Mouse (Mus musculus) midbrain, embryonic 13.5 days (tissue): ENCODE results near the gene Shc1. TPM values are rescaled to one million over a fixed set of nuclear protein-coding genes. Genes with fewer than 3 reads are reported as not detected.
A peak's percentile ranks its signal among the peaks of the same experiment; 100 is the strongest.

ENCODE experiments used
- ATAC-seq: fragments of 200-750 bp; cut with Nextera tagmentation; 2 replicates; pipeline ENCODE4 v1.8.0; 2017; ENCODE audit warnings: mild to moderate bottlenecking, moderate TSS enrichment, moderate library complexity
- H3K27ac ChIP-seq: fragments of 300-500 bp; sonication (generic); 2 replicates; pipeline ENCODE4 v1.5.1; 2015; ENCODE audit warnings: inconsistent platforms, mild to moderate bottlenecking, moderate library complexity
- H3K27me3 ChIP-seq: fragments of 300-500 bp; sonication (generic); 2 replicates; pipeline ENCODE4 v1.6.1; 2015; ENCODE audit warnings: mild to moderate bottlenecking, inconsistent platforms
- H3K36me3 ChIP-seq: fragments of 300-500 bp; sonication (generic); 2 replicates; pipeline ENCODE4 v1.6.1; 2015; ENCODE audit warnings: mild to moderate bottlenecking, inconsistent platforms
- H3K4me1 ChIP-seq: fragments of 300-500 bp; sonication (generic); replicated peaks from 2 replicates; pipeline ENCODE4 v1.6.1; 2015; ENCODE audit warnings: inconsistent platforms
- H3K4me2 ChIP-seq: fragments of 300-500 bp; sonication (generic); replicated peaks from 2 replicates; pipeline ENCODE4 v1.6.1; 2015; ENCODE audit warnings: moderate library complexity, mild to moderate bottlenecking, inconsistent platforms
- H3K4me3 ChIP-seq: fragments of 300-500 bp; sonication (generic); replicated peaks from 2 replicates; pipeline ENCODE4 v1.5.1; 2015; ENCODE audit warnings: mild to moderate bottlenecking, inconsistent platforms
- H3K9ac ChIP-seq: fragments of 300-500 bp; sonication (generic); replicated peaks from 2 replicates; pipeline ENCODE4 v1.6.1; 2015; ENCODE audit warnings: mild to moderate bottlenecking, inconsistent platforms
- H3K9me3 ChIP-seq: fragments of 300-500 bp; sonication (generic); 2 replicates; pipeline ENCODE4 v1.6.1; 2016; ENCODE audit warnings: mild to moderate bottlenecking, inconsistent platforms
- whole genome bisulfite sequencing: fragments of 180-500 bp; shearing (Covaris S2); methylation state at CpG from one replicate; pipeline ENCODE4 v1.1.7; 2015; 5-methylcytosine and 5-hydroxymethylcytosine counted together
- polyA plus RNA-seq: library from polyadenylated mRNA; unstranded; fragments of >200 nt; fragmentation: Nextera tagmentation; extraction: Ambion mirVana; gene quantifications from 2 replicates; pipeline ENCODE4 v1.2.1, GENCODE M21; 2015

The Shc1 gene
- polyA plus RNA-seq, 1 experiment from 2014 or later = 17.8 TPM

- ATAC-seq = peak; percentile 40
- no peaks in the 10 kb centered on the region for H3K27me3 ChIP-seq
- H3K4me3 ChIP-seq = peak within 1 kb of the TSS; percentile 33
- WGBS = 5% methylated on average over 16 of the region's 16 CpGs
- H3K9me3 ChIP-seq = no peaks in the 10 kb centered on the region
- H3K27ac ChIP-seq = peak within 1 kb of the TSS; percentile 21; the same call in 1 of the 2 replicates
- H3K4me2 ChIP-seq = peak within 1 kb of the TSS; percentile 49
- peaks cover 30% of the 10 kb centered on the region for H3K36me3 ChIP-seq
- peaks cover 31% of the 10 kb centered on the region for H3K4me1 ChIP-seq
- H3K9ac ChIP-seq = peak within 1 kb of the TSS; percentile 51; the same call in 1 of the 2 replicates
These were observed 18.2 kb downstream of the Shc1 start, which contains the start of gene Pbxip1 for GRCm38 (mm10) chr3:89436176-89437113. Gene Pbxip1 (plus strand): TSS chr3:89436706.

GRCm38 (mm10) chr3:89437269-89437668 lies 19.0 kb downstream of the Shc1 start:
- Histone ChIP-seq H3K36me3 (peaks cover 27% of the 10 kb centered on the region), H3K9me3 (no peaks in the 10 kb centered on the region), H3K4me1 (peaks cover 24% of the 10 kb centered on the region), H3K27ac (no peak overlapping the region), H3K4me2 (peak overlapping the region; percentile 49), H3K4me3 (peak overlapping the region; percentile 33), H3K9ac (peak overlapping the region; percentile 51; the same call in 1 of the 2 replicates), H3K27me3 (no peaks in the 10 kb centered on the region)
- ATAC-seq = no peak
- WGBS = 17% methylated on average over 5 of the region's 5 CpGs

GRCm38 (mm10) chr3:89440691-89441090 lies 22.4 kb downstream of the Shc1 start:
- no peaks in the 10 kb centered on the region for H3K27me3 ChIP-seq
- no peak overlapping the region for H3K9ac ChIP-seq
- H3K9me3 ChIP-seq = no peaks in the 10 kb centered on the region
- H3K27ac ChIP-seq = no peak overlapping the region
- no peak for ATAC-seq
- H3K4me2 ChIP-seq = no peak overlapping the region
- peaks cover 15% of the 10 kb centered on the region for H3K4me1 ChIP-seq
- 95% methylated on average over 2 of the region's 2 CpGs for WGBS
- 0 out of 2 replicates have a peak, but pooled peaks cover 3% of the 10 kb centered on the region for H3K36me3 ChIP-seq
- no peak overlapping the region for H3K4me3 ChIP-seq

- ATAC-seq = 0 out of 2 replicates have a peak, but pooled peaks have one; percentile 25
These were observed 30.7 kb downstream of the Shc1 start for GRCm38 (mm10) chr3:89448720-89449537.

GRCm38 (mm10) chr3:89449541-89449940 lies 31.3 kb downstream of the Shc1 start:
- Histone ChIP-seq H3K27ac (no peak overlapping the region), H3K9me3 (no peaks in the 10 kb centered on the region), H3K36me3 (no peaks in the 10 kb centered on the region), H3K9ac (no peak overlapping the region), H3K27me3 (no peaks in the 10 kb centered on the region), H3K4me1 (peaks cover 9% of the 10 kb centered on the region; the same call in 1 of the 2 replicates), H3K4me3 (no peak overlapping the region), H3K4me2 (no peak overlapping the region)
- 41% methylated on average over 7 of the region's 7 CpGs for WGBS
- ATAC-seq = peak; percentile 75

More at GRCm38 (mm10) chr3:89448720-89449537, 30.7 kb downstream of the Shc1 start:
- WGBS = 75% methylated on average over 13 of the region's 13 CpGs
- no peak overlapping the region for H3K9ac ChIP-seq
- peaks cover 9% of the 10 kb centered on the region; the same call in 1 of the 2 replicates for H3K4me1 ChIP-seq
- H3K27ac ChIP-seq = no peak overlapping the region
- H3K4me2 ChIP-seq = no peak overlapping the region
- H3K36me3 ChIP-seq = no peaks in the 10 kb centered on the region
- H3K27me3 ChIP-seq = no peaks in the 10 kb centered on the region
- H3K9me3 ChIP-seq = no peaks in the 10 kb centered on the region
- H3K4me3 ChIP-seq = no peak overlapping the region

- Histone ChIP-seq H3K4me2 (no peak overlapping the region), H3K9me3 (no peaks in the 10 kb centered on the region), H3K4me3 (no peak overlapping the region), H3K36me3 (no peaks in the 10 kb centered on the region), H3K27ac (no peak overlapping the region; the same call in 1 of the 2 replicates), H3K4me1 (peaks cover 12% of the 10 kb centered on the region; the same call in 1 of the 2 replicates), H3K27me3 (no peaks in the 10 kb centered on the region), H3K9ac (peak overlapping the region; percentile 32; the same call in 1 of the 2 replicates)
- ATAC-seq = no peak
- WGBS = 85% methylated on average over 1 of the region's 1 CpGs
These were observed 33.7 kb downstream of the Shc1 start for GRCm38 (mm10) chr3:89451916-89452315.

- Histone ChIP-seq H3K4me1 (peaks cover 16% of the 10 kb centered on the region), H3K36me3 (no peaks in the 10 kb centered on the region), H3K4me3 (no peak within 1 kb of the TSS), H3K27me3 (no peaks in the 10 kb centered on the region), H3K27ac (no peak within 1 kb of the TSS), H3K4me2 (no peak within 1 kb of the TSS), H3K9me3 (no peaks in the 10 kb centered on the region), H3K9ac (no peak within 1 kb of the TSS)
- WGBS = 63% methylated on average over 10 of the region's 10 CpGs
- no peak for ATAC-seq
These were observed 36.3 kb downstream of the Shc1 start, which contains the start of gene Pmvk for GRCm38 (mm10) chr3:89454401-89455177. Gene Pmvk (plus strand): TSS chr3:89454541.

- no peak overlapping the region for H3K4me2 ChIP-seq
- H3K9me3 ChIP-seq = no peaks in the 10 kb centered on the region
- H3K27ac ChIP-seq = no peak overlapping the region
- no peak for ATAC-seq
- 47% methylated on average over 1 of the region's 1 CpGs for WGBS
- H3K27me3 ChIP-seq = no peaks in the 10 kb centered on the region
- no peaks in the 10 kb centered on the region for H3K36me3 ChIP-seq
- H3K4me1 ChIP-seq = peaks cover 26% of the 10 kb centered on the region
- no peak overlapping the region for H3K4me3 ChIP-seq
- no peak overlapping the region for H3K9ac ChIP-seq
These were observed 37.6 kb downstream of the Shc1 start for GRCm38 (mm10) chr3:89455786-89456285.

GRCm38 (mm10) chr3:89456726-89457665 lies 38.8 kb downstream of the Shc1 start:
- Histone ChIP-seq H3K27me3 (no peaks in the 10 kb centered on the region), H3K9me3 (no peaks in the 10 kb centered on the region), H3K27ac (no peak overlapping the region), H3K9ac (no peak overlapping the region), H3K4me2 (no peak overlapping the region), H3K4me1 (peaks cover 19% of the 10 kb centered on the region), H3K4me3 (no peak overlapping the region), H3K36me3 (peaks cover 7% of the 10 kb centered on the region)
- 28% methylated on average over 10 of the region's 10 CpGs for WGBS
- no peak for ATAC-seq

GRCm38 (mm10) chr3:89458372-89458964 lies 40.2 kb downstream of the Shc1 start:
- no peaks in the 10 kb centered on the region for H3K9me3 ChIP-seq
- 44% methylated on average over 13 of the region's 13 CpGs for WGBS
- peak overlapping the region; percentile 72 for H3K4me2 ChIP-seq
- no peak overlapping the region for H3K9ac ChIP-seq
- peak overlapping the region; percentile 68 for H3K4me3 ChIP-seq
- peak; percentile 43 for ATAC-seq
- peaks cover 16% of the 10 kb centered on the region for H3K4me1 ChIP-seq
- no peaks in the 10 kb centered on the region for H3K27me3 ChIP-seq
- peak overlapping the region; percentile 44; the same call in 1 of the 2 replicates for H3K27ac ChIP-seq
- peaks cover 11% of the 10 kb centered on the region for H3K36me3 ChIP-seq
